Mouse (Mus musculus): ENCODE measurements around the gene Pdxp.

DNA sequence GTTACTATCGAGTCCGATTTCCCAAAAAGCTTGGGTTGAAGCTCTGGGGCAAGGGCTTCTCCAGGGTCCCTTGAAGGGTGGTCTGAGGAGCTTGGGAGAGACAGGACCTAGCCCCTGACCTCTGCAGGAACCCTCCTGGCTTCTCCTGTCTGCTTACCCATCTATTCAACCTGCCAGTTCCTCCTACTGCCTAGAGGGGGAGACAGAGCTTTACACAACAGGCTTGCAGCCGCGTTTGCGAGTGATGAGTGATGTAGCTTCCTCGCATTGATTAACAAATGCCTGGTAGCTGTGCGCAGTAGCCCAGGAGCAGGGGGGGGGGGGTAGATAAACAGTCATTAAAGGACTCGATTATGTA lies 1.9 kb downstream of the Pdxp start:
- no peak for TF ChIP-seq POLR2A (IDR thresholded peaks at IDR 0.05; ENCODE audit: low read depth, low read length)
- no peak for TF ChIP-seq CHD2 (IDR thresholded peaks at IDR 0.05; ENCODE audit: low read length)
- TF ChIP-seq ZMIZ1 (IDR thresholded peaks at IDR 0.05; ENCODE audit: low read depth, low read length): no peak
